Mouse (Mus musculus) kidney, adult 18-20 months (tissue): ENCODE data around the gene Gm5868.
"Not testable (repeated sequence)": the region's sequence is repeated elsewhere in the genome, so short reads cannot be mapped to it uniquely, and the experiment has no call there.

Source experiments
- DNase-seq: peaks from one replicate; pipeline ENCODE4 v3.0.0; 2021

Gm5868 gene

GRCm38 (mm10) chr5:72587192-72587681 is at the start of gene Gm5868:
TSS of gene Gm5868 (minus strand) at chr5:72587551.
- no peak for DNase-seq

GRCm38 (mm10) chr5:72636576-72636975 is 49.2 kb upstream of the Gm5868 start:
- DNase-seq, result no peak

GRCm38 (mm10) chr5:72636122-72636521 is 48.8 kb upstream of the Gm5868 start:
- DNase-seq, result no peak

GRCm38 (mm10) chr5:72634791-72635271 is 47.5 kb upstream of the Gm5868 start:
- no peak for DNase-seq

GRCm38 (mm10) chr5:72630026-72630425 is 42.7 kb upstream of the Gm5868 start:
- no peak for DNase-seq

GRCm38 (mm10) chr5:72621022-72621421 is 33.7 kb upstream of the Gm5868 start:
- DNase-seq, result no peak

- no peak for DNase-seq
Observed at GRCm38 (mm10) chr5:72617413-72617812, 30.1 kb upstream of the Gm5868 start.

- DNase-seq, result no peak
Observed at GRCm38 (mm10) chr5:72603138-72603537, 15.8 kb upstream of the Gm5868 start.

GRCm38 (mm10) chr5:72601006-72601405 is 13.7 kb upstream of the Gm5868 start:
- peak; percentile 80 for DNase-seq

GRCm38 (mm10) chr5:72586667-72587191 is 622 bp downstream of the Gm5868 start:
- DNase-seq, result not testable (repeated sequence)

GRCm38 (mm10) chr5:72586122-72586521 is 1.2 kb downstream of the Gm5868 start:
- DNase-seq, result peak; percentile 21

GRCm38 (mm10) chr5:72580970-72581332 is 6.4 kb downstream of the Gm5868 start, which contains the start of gene Zar1:
TSS of gene Zar1 (minus strand) at chr5:72581254.
- DNase-seq, result not testable (repeated sequence)

- DNase-seq, result not testable (repeated sequence)
Observed at GRCm38 (mm10) chr5:72580088-72580969, 7.0 kb downstream of the Gm5868 start.

GRCm38 (mm10) chr5:72579599-72579998 is 7.8 kb downstream of the Gm5868 start:
- not testable (repeated sequence) for DNase-seq

GRCm38 (mm10) chr5:72565621-72566020 is 21.7 kb downstream of the Gm5868 start:
- DNase-seq, result peak; percentile 38

- DNase-seq, result not testable (repeated sequence)
Observed at GRCm38 (mm10) chr5:72563183-72563582, 24.2 kb downstream of the Gm5868 start.

- DNase-seq, result no peak
Observed at GRCm38 (mm10) chr5:72560976-72561628, 26.2 kb downstream of the Gm5868 start.

- DNase-seq, result peak; percentile 96
Observed at GRCm38 (mm10) chr5:72559544-72560049, 27.8 kb downstream of the Gm5868 start, which contains the start of gene Nfxl1. TSS of gene Nfxl1 (minus strand) at chr5:72559684.

- DNase-seq, result no peak
Observed at GRCm38 (mm10) chr5:72558716-72559526, 28.4 kb downstream of the Gm5868 start.

GRCm38 (mm10) chr5:72556245-72556644 is 31.1 kb downstream of the Gm5868 start:
- DNase-seq, result no peak

- no peak for DNase-seq
Observed at GRCm38 (mm10) chr5:72551209-72551608, 36.1 kb downstream of the Gm5868 start.
